Mouse (Mus musculus): ENCODE measurements around the gene Mtch1. TPM values are rescaled to one million over a fixed set of nuclear protein-coding genes. Genes with fewer than 3 reads are reported as not detected.
"Not testable (repeated sequence)": the region's sequence is repeated elsewhere in the genome, so short reads cannot be mapped to it uniquely, and the experiment has no call there.

The Mtch1 gene
- total RNA-seq, 2 experiments from 2014 or later: 107 to 128 TPM

GRCm38 (mm10) chr17:29336266-29336990 is 11.3 kb downstream of the Mtch1 start:
- ATAC-seq (ENCODE audit: poor library complexity, severe bottlenecking): no peak

- no peak for ATAC-seq (ENCODE audit: poor library complexity, severe bottlenecking)
Measured at GRCm38 (mm10) chr17:29332186-29332685, 15.5 kb downstream of the Mtch1 start.

GRCm38 (mm10) chr17:29330671-29331410 is 16.9 kb downstream of the Mtch1 start:
- ATAC-seq (ENCODE audit: poor library complexity, severe bottlenecking): no peak

GRCm38 (mm10) chr17:29330221-29330620 is 17.5 kb downstream of the Mtch1 start:
- ATAC-seq (ENCODE audit: poor library complexity, severe bottlenecking): no peak

DNA sequence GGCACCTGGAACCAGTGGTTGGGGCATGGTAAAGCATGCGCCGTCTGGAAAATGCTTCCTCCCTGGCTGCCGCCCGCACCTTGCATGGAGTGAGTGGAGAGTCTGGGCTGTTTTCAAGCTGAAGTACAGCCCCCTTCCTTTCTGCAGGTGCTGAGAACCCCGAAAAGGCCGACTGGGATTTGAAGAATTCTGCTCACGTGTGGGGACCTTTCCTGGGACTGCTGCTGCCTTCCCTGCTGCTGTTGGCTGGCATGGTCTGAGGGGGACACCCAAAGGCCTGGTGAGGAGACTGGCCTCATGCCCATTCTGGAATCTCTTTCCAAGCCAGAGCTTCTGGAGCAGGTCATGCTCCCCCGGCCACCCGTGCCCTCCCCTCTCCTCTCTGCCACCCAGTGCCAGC is 20.0 kb downstream of the Mtch1 start:
- no peak for ATAC-seq (ENCODE audit: poor library complexity, severe bottlenecking)

- ATAC-seq (ENCODE audit: poor library complexity, severe bottlenecking): no peak
Measured at GRCm38 (mm10) chr17:29326531-29327529, 20.9 kb downstream of the Mtch1 start.

DNA sequence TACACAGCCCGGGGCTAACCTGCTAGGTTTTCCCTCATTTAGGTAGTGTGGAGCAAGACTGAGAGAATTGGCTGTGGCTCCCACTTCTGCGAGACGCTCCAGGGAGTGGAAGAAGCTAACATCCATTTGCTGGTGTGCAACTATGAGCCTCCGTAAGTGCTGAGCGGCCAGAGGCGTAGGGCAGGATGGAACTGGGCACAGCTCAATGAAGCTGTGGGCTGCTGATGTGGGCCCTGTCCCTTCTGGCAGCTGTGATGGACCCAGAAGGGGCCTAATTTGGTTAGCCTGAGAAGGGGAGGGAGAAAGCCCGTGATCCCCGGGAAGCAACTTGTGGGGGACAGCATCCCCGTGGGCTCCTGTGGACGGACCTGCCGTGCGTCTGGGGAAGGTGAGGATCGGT is 21.9 kb downstream of the Mtch1 start:
- ATAC-seq (ENCODE audit: poor library complexity, severe bottlenecking): no peak

DNA sequence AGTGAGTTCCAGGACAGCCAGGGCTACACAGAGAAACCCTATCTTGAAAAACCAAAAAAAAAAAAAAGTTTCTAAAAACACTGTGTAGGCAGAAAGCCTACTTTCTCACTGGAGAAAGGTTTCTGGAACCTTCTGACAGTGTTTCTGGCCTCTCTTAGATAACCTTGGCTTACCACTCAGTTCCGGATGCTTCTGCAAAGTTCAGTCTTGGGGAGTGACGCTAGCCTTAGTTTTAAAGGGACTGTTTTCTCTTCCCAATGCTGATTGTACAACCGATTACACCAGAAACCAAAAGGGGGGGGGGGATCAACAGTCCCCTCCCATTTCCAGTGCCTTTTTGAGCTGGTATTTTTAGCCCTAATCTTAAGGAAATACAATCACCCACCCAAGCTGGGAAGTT is 24.1 kb downstream of the Mtch1 start:
- no peak for ATAC-seq (ENCODE audit: poor library complexity, severe bottlenecking)

GRCm38 (mm10) chr17:29322603-29322962 is 25.2 kb downstream of the Mtch1 start:
- no peak for ATAC-seq (ENCODE audit: poor library complexity, severe bottlenecking)

GRCm38 (mm10) chr17:29321765-29322602 is 25.8 kb downstream of the Mtch1 start:
- ATAC-seq (ENCODE audit: poor library complexity, severe bottlenecking): no peak

DNA sequence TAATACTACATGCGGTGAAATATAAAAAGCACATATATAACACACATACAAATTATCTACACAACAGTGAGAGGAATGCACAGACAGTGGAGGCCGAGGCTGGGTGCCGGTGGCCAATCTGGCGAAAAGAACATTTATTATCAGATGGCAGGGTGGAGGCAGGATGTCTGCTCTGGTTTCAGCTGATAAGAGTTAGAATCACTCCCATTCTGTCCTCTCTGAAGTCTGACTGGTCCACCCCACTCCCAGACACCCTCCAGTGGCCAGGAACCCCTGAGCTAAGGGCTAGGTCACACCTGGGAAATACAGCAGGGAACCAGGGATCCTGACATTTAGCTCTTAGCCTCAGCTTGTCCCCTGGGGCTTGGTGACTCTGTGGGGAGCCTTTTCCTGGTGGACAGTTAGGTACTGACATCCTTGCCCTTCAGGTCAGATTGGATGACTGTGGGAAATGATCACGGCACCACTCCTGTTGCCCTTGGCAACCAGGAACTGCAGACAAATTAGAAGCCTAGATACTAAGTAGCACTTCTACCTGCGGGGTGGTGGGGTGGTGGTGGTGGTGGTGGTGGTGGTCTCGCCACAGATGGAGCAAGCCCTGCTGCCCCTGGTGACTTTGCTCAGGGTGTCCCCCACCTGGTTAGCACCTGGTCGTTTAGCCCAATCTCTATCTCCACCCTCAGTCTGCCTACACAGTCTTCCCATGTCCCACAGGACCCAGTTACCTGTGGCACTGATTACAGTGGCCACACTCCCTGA is 27.7 kb downstream of the Mtch1 start:
- no peak for ATAC-seq (ENCODE audit: poor library complexity, severe bottlenecking)

- peak; percentile 17 for ATAC-seq (ENCODE audit: poor library complexity, severe bottlenecking)
Measured at GRCm38 (mm10) chr17:29319476-29319875, 28.3 kb downstream of the Mtch1 start.

DNA sequence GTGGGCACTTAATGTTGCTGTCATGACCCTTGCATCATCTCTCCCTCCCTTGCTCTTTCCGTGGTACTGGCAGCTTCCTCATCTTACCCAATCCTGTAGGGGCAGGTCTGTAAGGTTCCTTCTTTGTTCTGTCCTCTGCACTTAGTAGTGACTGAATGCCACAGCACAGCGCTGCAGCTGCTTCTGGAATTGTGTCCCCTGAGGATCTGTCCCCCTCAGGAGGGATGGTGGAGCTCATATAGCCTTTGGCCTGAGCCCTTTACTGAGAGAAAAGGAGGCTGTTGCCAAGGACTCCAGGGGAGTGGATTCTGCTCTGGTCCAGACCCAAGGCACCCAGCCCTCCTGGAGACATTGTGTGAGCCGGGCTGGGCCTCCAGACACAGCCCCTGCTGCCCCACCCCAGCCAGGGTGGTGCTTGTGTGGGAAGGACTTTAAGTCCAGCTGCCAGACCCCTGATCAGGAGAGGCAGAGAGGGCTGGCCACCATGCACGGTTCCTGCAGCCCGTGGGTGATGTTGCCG is 28.9 kb downstream of the Mtch1 start:
- peak; percentile 95 for ATAC-seq (ENCODE audit: poor library complexity, severe bottlenecking)

DNA sequence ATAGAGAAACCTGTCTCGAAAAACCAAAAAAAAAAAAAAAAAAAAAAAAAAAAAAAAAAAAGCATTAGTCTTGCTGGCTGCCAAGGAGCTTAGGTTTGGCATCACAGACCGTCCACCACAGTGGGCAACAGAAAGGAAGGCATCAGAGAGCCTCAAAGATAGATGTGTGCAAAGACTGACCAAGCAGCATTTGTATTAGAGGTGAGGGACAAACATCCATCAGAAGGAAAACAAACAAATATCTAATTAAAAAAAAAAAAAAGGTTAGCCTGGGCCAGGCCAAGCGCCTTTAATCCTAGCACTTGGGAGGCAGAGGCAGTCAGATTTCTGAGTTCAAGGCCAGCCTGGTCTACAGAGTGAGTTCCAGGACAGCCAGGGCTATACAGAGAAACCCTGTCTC is 30.4 kb downstream of the Mtch1 start, which contains the start of gene Pi16:
Gene Pi16 (plus strand): TSS at position 301 of the 400 bp plus-strand sequence.
- ATAC-seq (ENCODE audit: poor library complexity, severe bottlenecking): not testable (repeated sequence)

DNA sequence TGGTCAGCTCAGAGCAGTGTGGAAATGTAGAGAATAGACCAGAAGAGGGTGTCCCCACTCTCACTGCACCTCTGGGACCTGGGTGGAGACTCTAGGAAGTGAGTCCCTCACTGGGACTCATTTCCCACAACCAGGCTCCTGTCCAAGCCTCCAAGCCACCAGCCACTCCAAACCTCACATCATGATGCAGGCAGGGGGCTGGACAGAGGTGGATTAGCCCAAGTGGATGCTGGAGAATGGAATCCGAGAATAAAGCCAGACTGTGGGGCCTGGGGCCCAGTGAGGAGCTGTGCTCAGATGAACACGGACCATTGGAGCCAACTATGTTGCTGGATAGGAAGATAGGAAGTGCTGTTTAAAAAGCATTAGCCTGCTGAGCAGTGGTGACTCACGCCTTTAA is 30.8 kb downstream of the Mtch1 start:
- no peak for ATAC-seq (ENCODE audit: poor library complexity, severe bottlenecking)

DNA sequence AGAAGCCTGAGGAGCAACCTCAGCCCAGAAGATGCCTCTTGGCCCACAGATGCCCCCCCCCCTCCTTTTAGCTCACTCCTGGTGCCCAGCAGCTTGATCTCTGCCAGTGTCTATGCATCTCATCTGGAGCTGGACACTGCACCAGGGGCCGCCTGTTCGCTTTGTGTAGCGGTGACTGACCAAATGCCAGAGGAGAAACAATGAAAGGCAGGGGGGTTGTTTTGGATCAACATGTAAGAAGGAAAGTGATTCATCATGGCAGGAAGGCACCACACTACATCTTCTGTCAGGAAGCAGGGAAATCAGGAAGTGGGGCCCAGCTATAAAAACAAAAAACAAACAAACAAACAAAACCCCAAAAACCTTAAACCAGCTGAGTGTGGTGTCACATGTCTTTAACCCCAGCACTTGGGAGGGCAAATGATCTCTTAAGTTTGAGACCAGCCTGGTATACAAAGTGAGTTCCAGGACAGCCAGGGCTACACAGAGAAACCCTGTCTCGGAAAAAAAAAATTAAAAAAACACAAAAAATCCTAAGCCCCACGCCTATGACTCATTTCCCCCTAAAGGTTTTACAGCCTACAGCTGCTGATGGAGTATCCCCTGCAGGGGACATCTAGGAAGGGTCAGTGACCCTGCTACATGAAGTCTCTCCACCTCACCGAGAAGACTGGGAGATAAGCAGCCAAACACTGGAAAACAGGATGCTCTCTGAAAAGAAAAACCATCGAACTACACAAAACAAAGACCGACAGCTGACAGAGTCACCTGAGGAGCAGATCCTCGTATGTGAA is 31.9 kb downstream of the Mtch1 start:
- ATAC-seq (ENCODE audit: poor library complexity, severe bottlenecking): no peak

- ATAC-seq (ENCODE audit: poor library complexity, severe bottlenecking): no peak
Measured at GRCm38 (mm10) chr17:29313300-29313699, 34.4 kb downstream of the Mtch1 start.

GRCm38 (mm10) chr17:29312082-29312481 is 35.7 kb downstream of the Mtch1 start:
- no peak for ATAC-seq (ENCODE audit: poor library complexity, severe bottlenecking)

All from megakaryocyte, adult 5-6 weeks (primary cell).